Mouse (Mus musculus): ENCODE results near the gene Parp3.
"Not testable (repeated sequence)": the region's sequence is repeated elsewhere in the genome, so short reads cannot be mapped to it uniquely, and the experiment has no call there.

Gene Parp3

GRCm38 (mm10) chr9:106476924-106477484 lies at the start of gene Parp3:
Parp3 (minus strand) TSS chr9:106476949.
- in situ Hi-C loops (cut with MboI; ENCODE audit: low pct_unique_long_range_greater_than_20kb in 1 of 2, low sequenced_read_pairs in 2 of 2, unreplicated experiment in 1 of 2) = no loop called here

- in situ Hi-C loops (cut with MboI; ENCODE audit: low pct_unique_long_range_greater_than_20kb in 1 of 2, low sequenced_read_pairs in 2 of 2, unreplicated experiment in 1 of 2) = loop anchor here in 1 of 2 experiments (10.0 kb wide), 1 partner anchor 115 kb away; no protein-coding TSS in a partner anchor
Measured at GRCm38 (mm10) chr9:106519909-106520308, 43.2 kb upstream of the Parp3 start.

DNA sequence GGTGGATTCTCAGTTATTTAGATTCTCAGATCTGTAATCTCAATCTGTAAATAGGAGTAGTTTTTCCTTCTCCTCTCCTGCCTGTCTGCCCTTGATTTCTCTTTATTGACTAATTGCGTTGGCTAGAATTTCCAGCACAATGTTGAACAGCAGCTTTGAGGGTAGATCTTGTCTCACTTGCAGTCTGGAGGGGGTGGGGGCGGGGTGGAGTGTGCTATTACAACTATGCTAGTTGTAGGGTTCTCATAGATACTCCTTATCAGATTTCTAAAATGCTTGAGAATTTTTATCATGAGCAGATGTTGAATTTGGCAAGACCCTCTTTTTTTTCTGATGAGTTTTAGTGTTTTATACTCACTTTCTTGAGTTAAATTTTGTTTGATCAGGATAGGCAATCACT lies 42.7 kb upstream of the Parp3 start:
- in situ Hi-C loops (cut with MboI; ENCODE audit: low pct_unique_long_range_greater_than_20kb in 1 of 2, low sequenced_read_pairs in 2 of 2, unreplicated experiment in 1 of 2) = no loop called here

DNA sequence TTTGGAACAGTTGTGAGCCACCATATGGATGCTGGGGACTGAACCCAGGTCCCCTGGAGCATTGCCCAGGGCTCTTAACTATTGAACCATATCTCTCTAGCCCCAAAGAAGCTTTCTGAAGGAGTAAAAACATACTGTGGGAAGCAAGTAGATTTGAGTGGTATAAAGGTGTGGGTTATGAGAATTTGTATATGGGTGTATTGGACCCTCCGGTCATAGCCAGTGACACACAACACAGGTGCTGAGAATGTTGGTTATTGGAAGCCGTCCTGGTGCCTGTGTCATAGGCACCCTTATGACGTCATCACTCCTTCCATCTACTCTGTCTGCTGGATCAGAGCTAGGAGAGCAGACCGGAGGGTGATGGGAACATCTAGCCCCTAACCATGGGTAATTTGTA lies 37.5 kb upstream of the Parp3 start, which contains the start of gene Iqcf5:
Gene Iqcf5, plus strand, starts transcription at position 301 of the 400 bp plus-strand sequence.
- in situ Hi-C loops (cut with MboI; ENCODE audit: low pct_unique_long_range_greater_than_20kb in 1 of 2, low sequenced_read_pairs in 2 of 2, unreplicated experiment in 1 of 2) = no loop called here

DNA sequence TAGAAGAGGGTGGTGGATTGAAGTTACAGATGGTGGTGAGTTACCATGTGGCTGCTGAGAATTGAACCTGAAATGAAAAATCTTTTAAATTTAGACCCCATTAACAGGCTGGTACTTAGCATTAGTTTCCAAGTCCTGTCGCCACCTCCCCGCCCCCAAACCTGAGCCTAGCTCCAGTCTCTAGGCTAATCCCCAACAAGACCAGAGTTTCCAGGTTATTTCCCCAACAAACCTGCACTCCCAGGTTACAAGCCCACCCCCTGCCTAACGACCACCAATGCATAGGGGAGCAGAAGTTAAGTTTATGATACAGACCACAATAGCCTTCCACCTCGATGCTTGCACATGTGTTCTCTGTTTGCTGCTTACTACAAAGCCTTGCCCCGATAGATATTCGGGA lies 36.8 kb upstream of the Parp3 start:
- in situ Hi-C loops (cut with MboI; ENCODE audit: low pct_unique_long_range_greater_than_20kb in 1 of 2, low sequenced_read_pairs in 2 of 2, unreplicated experiment in 1 of 2) = no loop called here

- in situ Hi-C loops (cut with MboI; ENCODE audit: low pct_unique_long_range_greater_than_20kb in 1 of 2, low sequenced_read_pairs in 2 of 2, unreplicated experiment in 1 of 2) = no loop called here
Measured at GRCm38 (mm10) chr9:106512729-106513450, 36.1 kb upstream of the Parp3 start.

- in situ Hi-C loops (cut with MboI; ENCODE audit: low pct_unique_long_range_greater_than_20kb in 1 of 2, low sequenced_read_pairs in 2 of 2, unreplicated experiment in 1 of 2) = no loop called here
Measured at GRCm38 (mm10) chr9:106509356-106509755, 32.6 kb upstream of the Parp3 start.

- in situ Hi-C loops (cut with MboI; ENCODE audit: low pct_unique_long_range_greater_than_20kb in 1 of 2, low sequenced_read_pairs in 2 of 2, unreplicated experiment in 1 of 2) = no loop called here
Measured at GRCm38 (mm10) chr9:106504246-106504645, 27.5 kb upstream of the Parp3 start.

- in situ Hi-C loops (cut with MboI; ENCODE audit: low pct_unique_long_range_greater_than_20kb in 1 of 2, low sequenced_read_pairs in 2 of 2, unreplicated experiment in 1 of 2) = no loop called here
Measured at GRCm38 (mm10) chr9:106501846-106502245, 25.1 kb upstream of the Parp3 start.

- in situ Hi-C loops (cut with MboI; ENCODE audit: low pct_unique_long_range_greater_than_20kb in 1 of 2, low sequenced_read_pairs in 2 of 2, unreplicated experiment in 1 of 2) = no loop called here
Measured at GRCm38 (mm10) chr9:106499667-106500066, 22.9 kb upstream of the Parp3 start, which contains the start of gene Iqcf1. Iqcf1 (plus strand) TSS chr9:106499967.

GRCm38 (mm10) chr9:106487602-106488001 lies 10.9 kb upstream of the Parp3 start:
- in situ Hi-C loops (cut with MboI; ENCODE audit: low pct_unique_long_range_greater_than_20kb in 1 of 2, low sequenced_read_pairs in 2 of 2, unreplicated experiment in 1 of 2) = not testable (repeated sequence)

GRCm38 (mm10) chr9:106485076-106485475 lies 8.3 kb upstream of the Parp3 start:
- in situ Hi-C loops (cut with MboI; ENCODE audit: low pct_unique_long_range_greater_than_20kb in 1 of 2, low sequenced_read_pairs in 2 of 2, unreplicated experiment in 1 of 2) = no loop called here

GRCm38 (mm10) chr9:106483606-106484005 lies 6.9 kb upstream of the Parp3 start:
- in situ Hi-C loops (cut with MboI; ENCODE audit: low pct_unique_long_range_greater_than_20kb in 1 of 2, low sequenced_read_pairs in 2 of 2, unreplicated experiment in 1 of 2) = no loop called here

DNA sequence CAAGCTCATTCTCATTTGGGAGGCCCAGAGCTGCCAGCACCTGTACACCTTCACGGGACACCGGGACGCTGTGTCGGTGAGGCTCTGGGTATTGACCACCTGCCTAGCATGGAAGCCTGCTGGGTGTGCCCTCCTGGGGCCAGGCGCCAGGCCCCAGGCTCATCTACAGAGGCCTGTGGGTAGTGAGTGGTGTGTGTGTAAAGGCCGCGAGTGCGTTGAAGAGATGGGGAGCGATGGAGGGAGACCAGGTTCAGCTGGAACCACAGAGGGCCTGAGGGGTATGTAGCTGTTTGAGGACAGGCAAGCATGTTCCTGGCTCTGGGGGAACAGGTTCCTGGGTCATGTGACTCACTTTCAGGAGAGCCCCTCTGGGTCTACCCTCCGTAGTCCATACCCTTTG lies 6.4 kb upstream of the Parp3 start:
- in situ Hi-C loops (cut with MboI; ENCODE audit: low pct_unique_long_range_greater_than_20kb in 1 of 2, low sequenced_read_pairs in 2 of 2, unreplicated experiment in 1 of 2) = no loop called here

DNA sequence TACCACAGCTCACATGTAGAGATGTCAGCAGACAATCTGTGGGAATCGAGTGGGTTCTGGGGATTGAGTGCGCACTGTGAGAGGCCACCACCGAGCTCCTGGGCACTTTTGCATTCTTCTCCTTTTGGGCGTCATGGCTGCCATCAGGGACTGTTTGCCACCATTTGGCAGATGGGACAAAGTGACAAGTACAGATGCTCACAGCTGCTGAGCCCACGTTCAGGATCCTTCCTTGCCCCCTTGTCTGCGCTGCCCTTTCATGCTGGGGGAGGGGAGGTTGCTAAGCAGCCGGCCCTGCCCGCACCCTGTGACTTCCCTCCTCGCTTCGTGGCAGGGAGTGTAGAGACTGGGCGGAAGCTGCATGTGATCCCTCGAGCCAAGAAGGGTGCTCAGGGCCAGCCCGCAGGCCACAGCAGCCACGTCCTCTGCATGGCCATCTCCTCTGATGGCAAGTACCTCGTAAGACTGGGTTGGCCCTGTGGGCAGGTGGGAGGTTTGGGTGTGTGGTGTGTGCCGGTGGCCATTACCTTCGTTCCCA lies 5.9 kb upstream of the Parp3 start:
- in situ Hi-C loops (cut with MboI; ENCODE audit: low pct_unique_long_range_greater_than_20kb in 1 of 2, low sequenced_read_pairs in 2 of 2, unreplicated experiment in 1 of 2) = no loop called here

- in situ Hi-C loops (cut with MboI; ENCODE audit: low pct_unique_long_range_greater_than_20kb in 1 of 2, low sequenced_read_pairs in 2 of 2, unreplicated experiment in 1 of 2) = no loop called here
Measured at GRCm38 (mm10) chr9:106481676-106482075, 4.9 kb upstream of the Parp3 start.

DNA sequence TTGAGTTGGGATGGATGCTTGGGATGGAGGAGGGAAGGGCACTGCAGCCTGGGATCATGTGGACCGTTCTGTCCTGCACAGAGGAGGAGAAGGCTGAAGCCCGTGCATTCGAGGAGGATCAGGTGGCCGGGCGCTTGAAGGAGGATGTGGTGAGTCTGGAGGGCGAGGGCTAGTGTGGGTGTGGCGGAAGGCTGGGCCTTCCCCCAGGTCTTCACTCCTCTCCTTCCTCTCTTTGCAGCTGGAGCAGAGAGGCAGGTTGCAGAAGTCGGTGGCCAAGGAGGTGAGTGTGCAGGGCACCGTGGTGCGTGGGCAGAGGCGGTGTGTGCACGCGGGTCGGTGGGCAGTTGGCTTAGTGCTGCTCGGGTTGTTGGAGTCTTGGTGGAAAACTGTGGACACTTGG lies 4.3 kb upstream of the Parp3 start:
- in situ Hi-C loops (cut with MboI; ENCODE audit: low pct_unique_long_range_greater_than_20kb in 1 of 2, low sequenced_read_pairs in 2 of 2, unreplicated experiment in 1 of 2) = no loop called here

GRCm38 (mm10) chr9:106480541-106480940 lies 3.8 kb upstream of the Parp3 start:
- in situ Hi-C loops (cut with MboI; ENCODE audit: low pct_unique_long_range_greater_than_20kb in 1 of 2, low sequenced_read_pairs in 2 of 2, unreplicated experiment in 1 of 2) = no loop called here

DNA sequence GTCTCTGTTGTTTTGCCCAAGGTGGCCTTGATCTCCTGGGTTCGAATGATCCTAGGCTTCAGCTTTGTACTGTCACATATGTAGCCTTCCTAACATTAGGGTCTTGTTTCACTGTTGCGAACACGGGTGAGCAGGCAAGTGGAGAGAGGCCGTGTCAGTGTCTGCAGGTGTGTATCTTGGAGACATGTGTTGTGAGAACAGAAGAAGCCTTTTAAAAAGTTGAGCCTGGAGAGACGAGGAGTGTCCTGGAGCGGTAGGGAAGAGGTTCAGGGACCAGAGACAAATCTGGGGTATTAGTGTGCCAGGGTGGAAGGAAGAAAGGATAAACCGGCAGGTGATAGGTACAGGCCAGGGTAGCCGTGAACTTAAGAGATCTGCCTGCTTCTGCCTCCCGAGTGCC lies 1.4 kb upstream of the Parp3 start:
- in situ Hi-C loops (cut with MboI; ENCODE audit: low pct_unique_long_range_greater_than_20kb in 1 of 2, low sequenced_read_pairs in 2 of 2, unreplicated experiment in 1 of 2) = no loop called here

DNA sequence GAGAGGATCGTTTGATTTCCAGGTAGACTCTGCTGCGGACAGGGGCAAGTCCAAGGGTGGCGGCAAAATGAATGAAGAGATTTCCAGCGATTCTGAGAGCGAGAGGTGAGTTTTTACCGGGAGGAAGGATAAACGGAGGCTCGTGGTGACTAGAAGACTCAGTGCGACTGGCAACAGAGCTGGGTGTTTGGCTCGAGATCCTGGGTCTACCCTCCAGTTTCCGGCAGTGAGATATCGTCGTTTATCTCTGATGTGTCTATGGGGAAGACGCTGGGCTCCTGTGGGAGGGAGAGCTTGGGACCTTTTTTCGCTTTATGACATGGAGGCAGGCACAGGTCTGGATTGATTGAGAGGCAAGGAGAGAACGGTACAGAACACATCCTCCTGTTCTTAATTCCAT lies 900 bp upstream of the Parp3 start:
- in situ Hi-C loops (cut with MboI; ENCODE audit: low pct_unique_long_range_greater_than_20kb in 1 of 2, low sequenced_read_pairs in 2 of 2, unreplicated experiment in 1 of 2) = no loop called here
